Mouse (Mus musculus): ENCODE measurements around the gene Unkl. TPM values are rescaled to one million over a fixed set of nuclear protein-coding genes. Genes with fewer than 3 reads are reported as not detected.

The Unkl gene
- polyA plus RNA-seq (2015; fragmentation: Nextera tagmentation; extraction: Ambion mirVana), result 15.1 and 16.2 TPM in 2 replicates

DNA sequence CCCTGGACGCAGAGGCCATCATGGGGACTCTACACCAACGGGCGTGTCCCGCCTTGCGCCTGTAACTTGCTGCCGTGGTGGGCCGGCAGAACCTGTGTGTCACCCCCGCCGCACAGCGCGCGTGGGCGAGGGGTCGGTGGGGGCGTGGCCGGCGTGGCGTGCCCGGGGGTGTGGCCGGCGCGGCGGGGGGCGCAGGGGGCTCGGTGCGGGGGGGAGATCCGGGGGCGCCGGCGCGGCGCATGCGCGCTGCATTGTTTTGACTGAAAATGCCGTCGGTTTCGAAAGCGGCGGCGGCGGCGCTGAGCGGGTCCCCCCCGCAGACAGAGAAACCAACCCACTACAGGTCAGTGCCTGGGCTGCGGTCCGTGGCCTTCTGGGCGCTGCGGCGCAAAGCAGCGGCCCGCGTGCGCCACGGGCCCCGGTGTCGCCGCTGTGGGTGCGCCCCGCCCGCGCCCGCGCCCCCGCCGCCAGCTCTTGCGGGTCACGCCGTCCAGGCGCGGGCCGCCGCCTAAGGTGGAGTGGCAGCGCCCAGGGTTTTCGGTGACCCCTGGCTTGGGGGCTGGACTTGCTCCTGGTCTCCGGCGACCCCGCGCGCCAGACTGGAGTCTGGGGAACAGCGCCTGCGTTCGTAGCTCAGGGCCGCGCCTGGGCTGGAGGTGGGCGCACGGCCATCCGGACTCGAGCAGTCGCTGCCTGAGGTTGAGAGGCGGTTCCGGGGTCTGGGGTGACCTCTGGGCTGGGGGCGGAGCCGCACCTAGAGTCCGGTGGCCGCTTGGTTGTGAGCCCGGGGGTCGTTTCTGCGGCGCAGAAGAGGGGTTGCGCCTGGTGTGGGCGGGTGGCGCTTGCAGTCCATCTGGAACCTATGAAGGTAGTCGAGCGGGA lies at the start of gene Unkl:
Unkl (plus strand) TSS at position 248 of the 882 bp plus-strand sequence.
- Histone ChIP-seq H3K27ac (replicated peaks) (peak within 1 kb of the TSS; percentile 81), H3K4me1 (replicated peaks) (peaks cover 42% of the 10 kb centered on the region), H3K36me3 (peaks cover 12% of the 10 kb centered on the region), H3K9ac (peak within 1 kb of the TSS; percentile 89), H3K9me3 (no peaks in the 10 kb centered on the region), H3K4me3 (peak within 1 kb of the TSS; percentile 83), H3K4me2 (peak within 1 kb of the TSS; percentile 90), H3K27me3 (no peaks in the 10 kb centered on the region)
- ATAC-seq (ENCODE audit: low FRiP score, low read depth), result peak; percentile 28; the same call in 1 of the 2 replicates
- under 1% methylated on average over 81 of the region's 104 CpGs for WGBS

DNA sequence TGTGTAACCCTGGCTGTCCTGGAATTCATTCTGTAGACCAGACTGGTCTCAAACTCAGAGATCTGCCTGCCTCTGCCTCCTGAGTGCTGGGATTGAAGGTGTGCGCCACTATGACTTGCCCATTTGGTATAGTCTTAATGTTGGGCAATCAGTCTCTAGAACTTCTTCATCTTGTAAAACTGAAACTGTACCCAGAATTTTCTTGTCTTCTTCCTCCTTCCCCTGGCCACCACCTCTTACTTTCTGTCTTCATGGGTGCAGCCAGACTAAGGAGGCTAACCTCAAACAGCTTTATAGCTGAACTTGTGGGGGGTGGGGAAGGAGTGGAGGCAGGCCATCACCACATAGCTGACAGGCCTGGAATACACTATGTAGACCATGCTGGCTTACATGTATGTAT lies 49.4 kb upstream of the Unkl start:
- WGBS, result 93% methylated on average over 1 of the region's 1 CpGs
- Histone ChIP-seq H3K27me3 (no peaks in the 10 kb centered on the region), H3K36me3 (peaks cover 5% of the 10 kb centered on the region; the same call in 1 of the 2 replicates), H3K4me3 (no peak overlapping the region), H3K27ac (replicated peaks) (no peak overlapping the region), H3K4me1 (replicated peaks) (peaks cover 19% of the 10 kb centered on the region), H3K9ac (no peak overlapping the region), H3K9me3 (no peaks in the 10 kb centered on the region), H3K4me2 (no peak overlapping the region)
- no peak for ATAC-seq (ENCODE audit: low FRiP score, low read depth)

DNA sequence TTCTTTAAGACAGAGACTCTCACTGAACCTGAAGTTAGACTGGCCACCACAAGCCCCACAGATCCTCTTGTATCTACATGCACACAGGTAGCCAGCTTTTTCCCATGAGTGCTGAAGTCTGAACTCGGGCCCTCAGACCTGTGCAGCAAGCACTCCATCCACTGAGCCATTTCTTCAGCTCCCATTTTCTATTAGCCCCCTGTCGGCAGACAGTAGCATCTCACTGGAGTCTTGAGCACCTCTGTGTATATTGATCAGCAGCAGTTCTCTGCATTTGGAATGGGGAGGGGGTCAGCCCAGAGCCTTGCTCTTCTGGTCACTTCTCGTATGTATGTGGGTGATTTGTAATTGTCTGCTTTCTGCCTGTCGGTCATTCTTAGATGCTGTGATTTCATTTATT lies 48.2 kb upstream of the Unkl start:
- ATAC-seq (ENCODE audit: low FRiP score, low read depth), result no peak

DNA sequence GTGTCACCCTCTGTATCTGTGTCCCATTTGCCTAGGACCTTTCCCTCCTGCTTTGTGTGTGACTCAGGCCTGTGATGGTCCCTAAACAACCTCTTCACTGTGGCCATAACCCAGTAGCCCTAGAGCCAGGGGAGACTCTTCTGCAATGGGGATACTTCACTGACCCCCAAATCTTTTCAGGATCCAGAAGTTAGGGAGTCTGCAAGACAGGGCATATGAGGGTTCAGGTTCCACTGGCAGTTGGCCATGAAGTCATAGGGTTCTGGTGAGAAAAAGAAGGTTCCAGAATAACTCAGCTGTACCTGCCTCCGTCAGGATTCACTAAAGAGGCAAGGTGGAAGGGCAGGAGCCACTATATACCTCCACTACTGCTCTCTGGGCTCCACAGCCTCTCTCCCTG lies 26.0 kb upstream of the Unkl start, which contains the start of gene Ccdc154:
Ccdc154 (plus strand) TSS at position 301 of the 400 bp plus-strand sequence.
- H3K27ac ChIP-seq (replicated peaks), result no peak within 1 kb of the TSS
- H3K9ac ChIP-seq, result no peak within 1 kb of the TSS
- ATAC-seq (ENCODE audit: low FRiP score, low read depth), result no peak
- no peak within 1 kb of the TSS for H3K4me2 ChIP-seq
- H3K4me1 ChIP-seq (replicated peaks), result no peaks in the 10 kb centered on the region
- 84% methylated on average over 1 of the region's 1 CpGs for WGBS
- no peaks in the 10 kb centered on the region for H3K9me3 ChIP-seq
- H3K27me3 ChIP-seq, result no peaks in the 10 kb centered on the region
- H3K36me3 ChIP-seq, result peaks cover 26% of the 10 kb centered on the region
- no peak within 1 kb of the TSS for H3K4me3 ChIP-seq

More for the DNA sequence above, 48.2 kb upstream of the Unkl start:
- no peaks in the 10 kb centered on the region for H3K9me3 ChIP-seq
- peaks cover 5% of the 10 kb centered on the region; the same call in 1 of the 2 replicates for H3K36me3 ChIP-seq
- no peak overlapping the region for H3K4me3 ChIP-seq
- H3K4me2 ChIP-seq, result no peak overlapping the region
- 0 out of 2 replicates have a peak, but pooled peaks cover 9% of the 10 kb centered on the region for H3K4me1 ChIP-seq (replicated peaks)
- 72% methylated on average over 4 of the region's 4 CpGs for WGBS
- H3K27ac ChIP-seq (replicated peaks), result no peak overlapping the region
- H3K27me3 ChIP-seq, result no peaks in the 10 kb centered on the region
- H3K9ac ChIP-seq, result no peak overlapping the region

DNA sequence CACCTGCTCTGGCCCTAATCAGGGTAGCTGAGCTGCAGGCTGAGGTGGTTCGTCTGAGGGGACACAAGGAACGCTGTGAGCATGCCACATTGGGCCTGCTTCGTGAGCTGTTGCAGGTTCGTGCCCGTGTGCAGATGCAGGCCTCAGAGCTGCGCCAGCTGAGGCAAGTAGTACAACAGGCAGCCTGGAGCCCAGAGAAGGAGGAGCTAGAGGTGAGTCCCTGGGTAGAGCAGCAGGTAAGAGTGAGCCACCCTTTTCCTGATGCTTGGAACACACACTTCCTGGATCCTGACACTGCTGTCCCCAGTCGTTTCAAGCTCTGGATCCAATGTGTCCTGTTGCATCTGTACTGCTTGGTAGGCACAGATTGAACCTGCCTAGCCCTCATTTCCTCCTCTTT lies 24.8 kb upstream of the Unkl start:
- ATAC-seq (ENCODE audit: low FRiP score, low read depth), result no peak
- Histone ChIP-seq H3K9me3 (no peaks in the 10 kb centered on the region), H3K27me3 (no peaks in the 10 kb centered on the region), H3K36me3 (peaks cover 20% of the 10 kb centered on the region), H3K4me2 (no peak overlapping the region), H3K4me1 (replicated peaks) (no peaks in the 10 kb centered on the region), H3K27ac (replicated peaks) (no peak overlapping the region), H3K4me3 (no peak overlapping the region), H3K9ac (no peak overlapping the region)
- 82% methylated on average over 7 of the region's 7 CpGs for WGBS

DNA sequence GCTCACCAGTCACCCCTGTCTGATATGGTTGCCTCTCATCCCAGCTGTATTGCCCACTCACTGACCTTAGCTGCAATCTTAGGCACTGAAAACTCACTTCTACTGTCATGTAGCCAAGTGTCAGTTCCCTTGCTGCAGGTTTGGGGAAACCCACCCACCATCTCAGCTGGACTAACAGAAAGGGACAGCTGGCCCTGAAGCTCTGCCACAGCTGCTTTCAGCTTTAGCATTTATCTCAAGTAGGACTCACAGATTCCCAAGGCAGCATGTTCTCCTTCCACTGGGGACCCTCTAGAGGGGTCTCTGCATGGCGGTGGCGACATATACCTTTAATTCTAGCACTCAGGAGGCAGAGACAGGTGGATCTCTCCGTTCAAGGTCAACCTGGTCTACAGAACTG lies 23.4 kb upstream of the Unkl start:
- no peaks in the 10 kb centered on the region for H3K4me1 ChIP-seq (replicated peaks)
- no peaks in the 10 kb centered on the region for H3K9me3 ChIP-seq
- H3K36me3 ChIP-seq, result peaks cover 12% of the 10 kb centered on the region; the same call in 1 of the 2 replicates
- WGBS, result 88% methylated on average over 3 of the region's 3 CpGs
- H3K4me3 ChIP-seq, result no peak overlapping the region
- no peak overlapping the region for H3K4me2 ChIP-seq
- no peaks in the 10 kb centered on the region for H3K27me3 ChIP-seq
- ATAC-seq (ENCODE audit: low FRiP score, low read depth), result no peak
- H3K9ac ChIP-seq, result no peak overlapping the region
- no peak overlapping the region for H3K27ac ChIP-seq (replicated peaks)

DNA sequence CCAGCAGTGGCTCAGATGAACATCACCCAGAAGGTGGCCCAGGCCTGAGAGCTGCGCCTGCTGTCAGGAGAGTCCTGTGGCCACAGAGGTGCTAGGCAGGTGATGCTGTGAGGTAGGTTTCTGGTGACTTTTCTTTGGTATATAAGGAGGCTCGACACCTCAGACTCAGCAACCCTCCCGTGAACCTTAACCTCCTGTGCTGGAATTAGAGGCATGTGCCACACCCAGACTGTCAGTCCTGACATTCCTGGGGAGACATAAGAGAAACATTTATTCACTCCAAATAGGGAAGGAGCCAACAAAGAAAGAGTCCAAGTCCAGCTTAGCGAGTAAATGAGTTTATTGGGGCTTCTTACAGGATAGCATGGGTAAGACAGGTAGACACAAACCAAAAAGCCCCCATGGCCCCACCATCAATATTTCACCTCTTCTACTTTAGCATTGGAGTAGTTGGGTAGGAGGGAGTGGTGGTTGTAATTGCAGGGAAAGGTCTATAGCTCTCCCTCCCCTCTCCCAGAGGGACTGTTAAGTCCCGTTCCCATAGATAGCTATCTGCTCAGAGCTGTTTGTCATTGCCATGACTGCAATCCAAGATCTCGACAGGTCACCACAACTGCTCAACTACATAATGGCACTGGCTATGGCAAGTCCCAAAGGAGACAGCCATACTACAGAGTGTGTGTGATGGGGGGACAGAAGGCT lies 22.1 kb upstream of the Unkl start:
- no peak overlapping the region for H3K4me3 ChIP-seq
- 64% methylated on average over 6 of the region's 6 CpGs for WGBS
- no peaks in the 10 kb centered on the region for H3K27me3 ChIP-seq
- no peak overlapping the region for H3K4me2 ChIP-seq
- no peak for ATAC-seq (ENCODE audit: low FRiP score, low read depth)
- H3K27ac ChIP-seq (replicated peaks), result no peak overlapping the region
- H3K9me3 ChIP-seq, result no peaks in the 10 kb centered on the region
- H3K36me3 ChIP-seq, result no peaks in the 10 kb centered on the region
- H3K4me1 ChIP-seq (replicated peaks), result no peaks in the 10 kb centered on the region
- H3K9ac ChIP-seq, result no peak overlapping the region

DNA sequence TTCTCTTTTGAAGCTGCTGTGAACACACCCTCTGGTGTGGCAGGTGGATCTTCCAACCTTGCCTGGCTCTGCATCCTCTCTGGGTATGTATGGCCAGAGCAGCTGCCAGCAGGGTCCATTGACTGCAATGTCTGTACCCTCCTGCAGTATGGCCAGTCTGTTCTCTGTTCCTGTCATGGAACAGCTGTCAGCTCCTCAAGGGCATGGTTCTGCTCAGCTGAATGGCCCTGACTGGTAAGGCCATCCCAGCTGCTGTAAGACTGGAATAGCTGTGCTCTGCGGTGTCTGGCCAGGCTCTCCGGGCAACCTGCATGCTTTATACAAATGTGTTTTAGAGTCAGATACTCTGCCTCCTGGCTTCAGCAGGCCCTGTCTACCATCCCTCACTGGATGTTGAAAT lies 18.5 kb upstream of the Unkl start:
- no peak overlapping the region for H3K4me2 ChIP-seq
- H3K9ac ChIP-seq, result no peak overlapping the region
- no peaks in the 10 kb centered on the region for H3K27me3 ChIP-seq
- H3K9me3 ChIP-seq, result no peaks in the 10 kb centered on the region
- H3K4me1 ChIP-seq (replicated peaks), result no peaks in the 10 kb centered on the region
- no peak overlapping the region for H3K27ac ChIP-seq (replicated peaks)
- no peaks in the 10 kb centered on the region for H3K36me3 ChIP-seq
- no peak for ATAC-seq (ENCODE audit: low FRiP score, low read depth)
- no peak overlapping the region for H3K4me3 ChIP-seq
- 95% methylated on average over 2 of the region's 2 CpGs for WGBS

DNA sequence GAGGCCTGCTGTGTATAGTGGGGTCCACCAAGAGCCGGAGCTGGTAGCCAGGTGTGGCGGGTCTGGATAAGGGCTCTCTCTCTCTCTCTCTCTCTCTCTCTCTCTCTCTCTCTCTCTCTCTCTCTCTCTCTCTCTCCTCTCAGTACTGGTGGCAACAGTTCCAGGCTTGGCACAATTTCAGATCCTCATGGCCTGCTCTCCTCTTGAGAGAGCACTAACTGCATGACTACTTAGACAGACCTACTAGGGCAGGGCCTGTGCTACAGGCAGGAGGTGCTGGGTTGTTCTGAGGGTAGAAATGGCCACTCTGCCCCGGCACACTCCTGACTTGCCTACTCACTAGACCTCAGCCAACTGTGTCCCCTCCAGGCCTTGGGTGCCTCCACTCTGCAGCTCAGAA lies 15.6 kb upstream of the Unkl start:
- H3K27me3 ChIP-seq, result no peaks in the 10 kb centered on the region
- H3K9ac ChIP-seq, result no peak overlapping the region
- H3K27ac ChIP-seq (replicated peaks), result no peak overlapping the region
- no peaks in the 10 kb centered on the region for H3K9me3 ChIP-seq
- no peaks in the 10 kb centered on the region for H3K36me3 ChIP-seq
- no peaks in the 10 kb centered on the region for H3K4me1 ChIP-seq (replicated peaks)
- H3K4me3 ChIP-seq, result no peak overlapping the region
- H3K4me2 ChIP-seq, result no peak overlapping the region
- no peak for ATAC-seq (ENCODE audit: low FRiP score, low read depth)
- WGBS, result 90% methylated on average over 3 of the region's 3 CpGs

DNA sequence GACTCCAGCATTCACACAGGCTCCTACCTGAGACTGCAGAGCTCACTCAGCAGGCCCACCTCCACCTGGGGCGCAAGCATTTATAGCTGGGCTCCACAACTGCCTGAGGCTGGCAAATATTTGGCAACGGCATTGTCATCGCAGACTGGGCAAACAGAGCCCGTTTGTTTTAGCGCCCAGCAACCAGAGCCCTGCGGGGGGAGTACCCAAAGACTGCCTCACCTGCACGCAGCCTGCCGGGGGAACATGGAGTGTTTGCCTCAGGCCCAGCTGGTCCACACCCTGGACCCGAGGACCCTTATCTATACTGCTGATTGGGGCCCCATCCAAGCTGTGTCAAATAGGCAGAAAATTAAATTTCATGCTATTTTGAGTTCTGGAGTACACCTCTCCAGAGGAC lies 12.8 kb upstream of the Unkl start, which contains the start of gene Gm38655:
Gm38655 (minus strand) TSS at position 61 of the 400 bp plus-strand sequence.
- 66% methylated on average over 9 of the region's 9 CpGs for WGBS
- no peak within 1 kb of the TSS for H3K9ac ChIP-seq
- no peaks in the 10 kb centered on the region for H3K27me3 ChIP-seq
- ATAC-seq (ENCODE audit: low FRiP score, low read depth), result no peak
- no peak within 1 kb of the TSS for H3K27ac ChIP-seq (replicated peaks)
- no peaks in the 10 kb centered on the region for H3K4me1 ChIP-seq (replicated peaks)
- H3K4me2 ChIP-seq, result no peak within 1 kb of the TSS
- no peaks in the 10 kb centered on the region for H3K36me3 ChIP-seq
- H3K9me3 ChIP-seq, result no peaks in the 10 kb centered on the region
- H3K4me3 ChIP-seq, result no peak within 1 kb of the TSS

DNA sequence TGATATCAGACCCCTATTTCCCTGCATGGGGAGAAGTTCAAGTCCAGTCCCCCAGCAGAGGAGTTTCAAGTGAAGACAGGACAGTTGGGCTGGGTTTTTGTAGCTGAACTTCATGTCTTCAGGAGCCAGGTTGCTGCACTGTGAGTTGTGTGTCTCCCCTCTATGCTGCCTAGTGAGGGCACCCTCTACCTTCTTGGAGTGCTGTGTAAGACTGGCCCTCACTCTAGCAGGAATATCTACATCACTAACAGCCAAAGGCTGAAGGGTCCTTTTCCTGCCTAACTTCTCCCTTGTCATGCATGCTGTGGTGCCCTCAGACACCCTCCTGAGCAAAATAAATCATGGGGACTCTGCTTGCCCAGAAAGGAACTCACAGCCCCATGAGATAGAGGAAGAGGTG lies 5.0 kb upstream of the Unkl start:
- H3K9ac ChIP-seq, result no peak overlapping the region
- H3K27me3 ChIP-seq, result no peaks in the 10 kb centered on the region
- peak overlapping the region; percentile 91; the same call in 1 of the 2 replicates for H3K27ac ChIP-seq (replicated peaks)
- H3K4me1 ChIP-seq (replicated peaks), result peaks cover 29% of the 10 kb centered on the region
- H3K4me3 ChIP-seq, result peak overlapping the region; percentile 75; the same call in 1 of the 2 replicates
- H3K36me3 ChIP-seq, result no peaks in the 10 kb centered on the region
- peak overlapping the region; percentile 95 for H3K4me2 ChIP-seq
- ATAC-seq (ENCODE audit: low FRiP score, low read depth), result no peak
- H3K9me3 ChIP-seq, result no peaks in the 10 kb centered on the region

DNA sequence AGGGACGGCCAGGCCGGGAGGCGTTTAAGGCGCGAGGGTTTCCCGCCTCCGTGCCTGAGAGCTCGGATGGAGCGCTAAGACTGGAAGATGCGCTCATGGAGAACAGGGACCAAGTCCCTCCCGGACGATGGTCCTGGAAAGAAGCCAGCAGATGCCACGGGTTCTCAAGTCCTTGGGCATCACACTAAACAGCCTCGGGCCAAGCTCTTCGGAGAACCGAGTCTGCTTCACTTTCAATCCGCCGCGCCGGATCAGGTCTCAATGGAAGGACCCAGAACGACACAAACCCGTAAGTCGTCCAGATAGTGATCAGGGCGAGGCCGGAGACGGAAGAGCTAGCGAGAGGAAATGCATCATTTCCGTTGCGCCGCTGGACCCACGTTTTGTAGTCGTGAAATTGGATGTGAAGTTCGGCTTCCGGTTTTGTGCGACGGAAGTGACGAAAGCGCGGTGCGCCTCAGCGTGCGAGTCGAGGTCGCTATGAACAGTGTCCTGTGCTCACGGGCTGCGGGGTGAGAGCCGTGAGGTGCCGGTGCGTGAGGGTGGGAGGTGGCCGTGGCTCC lies 4.0 kb upstream of the Unkl start, which contains the start of gene BC003965:
BC003965 (plus strand) TSS at position 426 of the 563 bp plus-strand sequence.
- peak; percentile 88 for ATAC-seq (ENCODE audit: low FRiP score, low read depth)
- peak within 1 kb of the TSS; percentile 91 for H3K27ac ChIP-seq (replicated peaks)
- under 1% methylated on average over 50 of the region's 50 CpGs for WGBS

More for the DNA sequence above, 4.0 kb upstream of the Unkl start, which contains the start of gene BC003965:
- H3K9ac ChIP-seq, result peak within 1 kb of the TSS; percentile 89
- H3K4me1 ChIP-seq (replicated peaks), result peaks cover 32% of the 10 kb centered on the region
- peak within 1 kb of the TSS; percentile 95 for H3K4me2 ChIP-seq
- H3K27me3 ChIP-seq, result no peaks in the 10 kb centered on the region
- H3K9me3 ChIP-seq, result no peaks in the 10 kb centered on the region
- no peaks in the 10 kb centered on the region for H3K36me3 ChIP-seq
- peak within 1 kb of the TSS; percentile 75 for H3K4me3 ChIP-seq
